In genomic region chr2:178727930-178728793, GRCm38 (mm10) we compare ENCODE assay signal across 9 mouse cellular contexts.
DNase-seq lines count a peak whose midpoint lies in the region; ATAC-seq lines count a peak whose summit lies in the region.
"Had no signal": no experiment of that assay in that cellular context is flagged by ENCODE, and none has a peak within 500 bp of the region (broad histone marks: within the 10 kb centered on the region; RNA-seq: fewer than 3 reads in every experiment).

No protein-coding gene starts in this region.

- 6% methylated on average over 17 of the region's 17 CpGs for WGBS in forebrain, embryonic 15.5 days
- 2% methylated on average over 17 of the region's 17 CpGs for WGBS in midbrain, embryonic 11.5 days

- no peaks in the 10 kb centered on the region for H3K27me3 ChIP-seq in forebrain, embryonic 15.5 days
- no peaks in the 10 kb centered on the region for H3K27me3 ChIP-seq in midbrain, embryonic 11.5 days (ENCODE audit: control insufficient read depth, insufficient read depth, low read length)

- 0 out of 2 replicates have a peak, but pooled peaks have one; percentile 29 for ATAC-seq in forebrain, embryonic 15.5 days (replicated peaks)
- ATAC-seq in midbrain, embryonic 11.5 days (ENCODE audit: low FRiP score), result peak; percentile 86

- no peak overlapping the region for H3K9ac ChIP-seq in forebrain, embryonic 15.5 days (replicated peaks)
- H3K9ac ChIP-seq in midbrain, embryonic 11.5 days (ENCODE audit: low read length), result 0 out of 2 replicates have a peak overlapping the region, but pooled peaks have one; percentile 7

- H3K4me1 ChIP-seq in forebrain, embryonic 15.5 days, result peaks cover 14% of the 10 kb centered on the region
- H3K4me1 ChIP-seq in midbrain, embryonic 11.5 days (ENCODE audit: control insufficient read depth, insufficient read depth, low read length), result peaks cover 14% of the 10 kb centered on the region

- H3K27ac ChIP-seq in forebrain, embryonic 15.5 days (replicated peaks), result no peak overlapping the region
- H3K27ac ChIP-seq in midbrain, embryonic 11.5 days (ENCODE audit: low read depth, low read length), result no peak overlapping the region

- peak; percentile 32 for DNase-seq in ovary, postnatal 36 days (ENCODE audit: low spot score)
- DNase-seq in ovary, postnatal 14 days (ENCODE audit: low spot score), result no peak
- peak; percentile 92 for DNase-seq in midbrain, embryonic 11.5 days (ENCODE audit: low spot score, missing footprints)
- peak; percentile 52 to 67 for DNase-seq in thymus, postnatal 36 days
- DNase-seq in cerebellum, adult 11-12 months, result no peak
- DNase-seq in frontal cortex, postnatal 10 days (ENCODE audit: low spot score in 2 of 2), result no peak
- no peak for DNase-seq in MN1 (ENCODE audit: low spot score)

- H3K4me3 ChIP-seq in forebrain, embryonic 15.5 days, result no peak overlapping the region
- no peak overlapping the region for H3K4me3 ChIP-seq in midbrain, embryonic 11.5 days (ENCODE audit: low read depth, low read length)
- H3K4me3 ChIP-seq: erythroblast, embryonic 14.5 days had no signal

- no peaks in the 10 kb centered on the region for H3K9me3 ChIP-seq in forebrain, embryonic 15.5 days
- no peaks in the 10 kb centered on the region for H3K9me3 ChIP-seq in midbrain, embryonic 11.5 days (ENCODE audit: control insufficient read depth, low read length)

- no peaks in the 10 kb centered on the region for H3K36me3 ChIP-seq in forebrain, embryonic 15.5 days
- no peaks in the 10 kb centered on the region for H3K36me3 ChIP-seq in midbrain, embryonic 11.5 days (ENCODE audit: control insufficient read depth, insufficient read depth, low read length)

- H3K4me2 ChIP-seq in forebrain, embryonic 15.5 days (replicated peaks), result peak overlapping the region; percentile 17
- H3K4me2 ChIP-seq in midbrain, embryonic 11.5 days, result peak overlapping the region; percentile 38

Comparison
In these comparisons a context has a peak if more than half of its experiments do, and no peak if none do; other contexts are left out.
1. DNase-seq: peak in ovary, postnatal 36 days (single experiment), midbrain, embryonic 11.5 days (single experiment) and thymus, postnatal 36 days (2 of 2); none in ovary, postnatal 14 days (single experiment), cerebellum, adult 11-12 months (single experiment), frontal cortex, postnatal 10 days (0 of 2) and MN1 (single experiment).